Mouse (Mus musculus) lung, embryonic 16.5 days (tissue): Measurements from ENCODE around the gene Cmklr1. TPM values are rescaled to one million over a fixed set of nuclear protein-coding genes. Genes with fewer than 3 reads are reported as not detected.
A peak's percentile ranks its signal among the peaks of the same experiment; 100 is the strongest.
"Not testable (repeated sequence)": the region's sequence is repeated elsewhere in the genome, so short reads cannot be mapped to it uniquely, and the experiment has no call there.

ENCODE experiments used
- ATAC-seq: fragments of 200-750 bp; cut with Nextera tagmentation; 2 replicates; pipeline ENCODE4 v1.8.0; 2017; ENCODE audit warnings: low read depth, mild to moderate bottlenecking, moderate library complexity
- H3K27ac ChIP-seq: fragments of 300-500 bp; sonication (generic); 2 replicates; pipeline ENCODE4 v1.5.1; 2014; ENCODE audit warnings: mild to moderate bottlenecking, control low read depth, low read length
- H3K27me3 ChIP-seq: fragments of 300-500 bp; sonication (generic); 2 replicates; pipeline ENCODE4 v1.6.1; 2014; ENCODE audit warnings: low read depth, low read length, mixed read lengths; ENCODE audit not compliant: control insufficient read depth, insufficient read depth
- H3K36me3 ChIP-seq: fragments of 300-500 bp; sonication (generic); 2 replicates; pipeline ENCODE4 v1.6.1; 2014; ENCODE audit warnings: low read length; ENCODE audit not compliant: control insufficient read depth, insufficient read depth
- H3K4me1 ChIP-seq: fragments of 300-500 bp; sonication (generic); replicated peaks from 2 replicates; pipeline ENCODE4 v1.6.1; 2014; ENCODE audit warnings: low read length, mixed read lengths; ENCODE audit not compliant: control insufficient read depth, insufficient read depth
- H3K4me2 ChIP-seq: fragments of 300-500 bp; sonication (generic); 2 replicates; pipeline ENCODE4 v1.6.1; 2014; ENCODE audit warnings: low read depth, low read length, control low read depth
- H3K4me3 ChIP-seq: fragments of 300-500 bp; sonication (generic); 2 replicates; pipeline ENCODE4 v1.5.1; 2014; ENCODE audit warnings: mild to moderate bottlenecking, low read length, control low read depth
- H3K9ac ChIP-seq: fragments of 300-500 bp; sonication (generic); 2 replicates; pipeline ENCODE4 v1.6.1; 2014; ENCODE audit warnings: low read length, control low read depth
- H3K9me3 ChIP-seq: fragments of 300-500 bp; sonication (generic); 2 replicates; pipeline ENCODE4 v1.6.1; 2016; ENCODE audit warnings: low read length; ENCODE audit not compliant: control insufficient read depth
- whole genome bisulfite sequencing: fragments of 180-500 bp; shearing (Covaris S2); extraction: QIAGEN DNeasy Blood & Tissue Kit; methylation state at CpG from one replicate; pipeline ENCODE4 v1.1.7; 2014; 5-methylcytosine and 5-hydroxymethylcytosine counted together
- polyA plus RNA-seq: library from polyadenylated mRNA; unstranded; fragments of >200 nt; fragmentation: Nextera tagmentation; extraction: Ambion mirVana; gene quantifications from 2 replicates; pipeline ENCODE4 v1.2.1, GENCODE M21; 2015

Cmklr1 gene
- polyA plus RNA-seq, 1 experiment from 2014 or later, result 14.0 TPM

GRCm38 (mm10) chr5:113591751-113592230 is 58.4 kb downstream of the Cmklr1 start:
- H3K36me3 ChIP-seq, result no peaks in the 10 kb centered on the region
- no peak overlapping the region for H3K27ac ChIP-seq
- H3K9ac ChIP-seq, result no peak overlapping the region
- no peaks in the 10 kb centered on the region for H3K4me1 ChIP-seq
- WGBS, result 20% methylated on average over 6 of the region's 6 CpGs
- no peak for ATAC-seq
- no peaks in the 10 kb centered on the region for H3K27me3 ChIP-seq
- H3K4me2 ChIP-seq, result no peak overlapping the region
- no peak overlapping the region for H3K4me3 ChIP-seq
- H3K9me3 ChIP-seq, result no peaks in the 10 kb centered on the region; the same call in 1 of the 2 replicates

DNA sequence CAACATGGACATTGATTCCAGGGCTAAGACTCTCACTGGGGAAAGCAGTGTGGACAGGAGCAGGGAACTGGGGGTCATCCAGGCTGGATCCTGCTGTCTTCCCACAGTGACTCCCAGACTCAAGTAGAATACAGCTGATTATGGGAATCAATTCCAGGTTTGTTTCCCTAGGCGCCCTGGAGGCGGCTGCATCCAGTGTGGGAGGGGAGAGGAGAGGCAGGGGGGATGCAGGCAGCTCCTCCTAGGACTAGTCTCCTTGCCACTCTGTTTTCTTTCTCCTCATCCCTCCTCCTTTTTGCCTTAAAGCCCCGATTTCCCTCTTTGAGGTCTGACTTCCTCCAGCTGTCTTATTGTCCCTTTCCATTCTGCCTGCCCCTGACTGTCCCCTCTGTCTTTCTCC is 59.1 kb downstream of the Cmklr1 start:
- 41% methylated on average over 3 of the region's 3 CpGs for WGBS
- H3K9me3 ChIP-seq, result no peaks in the 10 kb centered on the region; the same call in 1 of the 2 replicates
- H3K4me2 ChIP-seq, result no peak overlapping the region
- no peak overlapping the region for H3K4me3 ChIP-seq
- no peak overlapping the region for H3K9ac ChIP-seq
- H3K27me3 ChIP-seq, result no peaks in the 10 kb centered on the region
- no peak overlapping the region for H3K27ac ChIP-seq
- no peaks in the 10 kb centered on the region for H3K36me3 ChIP-seq
- ATAC-seq, result no peak
- no peaks in the 10 kb centered on the region for H3K4me1 ChIP-seq

GRCm38 (mm10) chr5:113590010-113590640 is 60.1 kb downstream of the Cmklr1 start:
- no peaks in the 10 kb centered on the region for H3K4me1 ChIP-seq

GRCm38 (mm10) chr5:113586458-113586849 is 63.8 kb downstream of the Cmklr1 start:
- H3K27ac ChIP-seq, H3K4me3 ChIP-seq, ATAC-seq, H3K9me3 ChIP-seq, H3K36me3 ChIP-seq, H3K9ac ChIP-seq, H3K4me1 ChIP-seq, H3K27me3 ChIP-seq, H3K4me2 ChIP-seq: not testable (repeated sequence)
- 54% methylated on average over 5 of the region's 5 CpGs for WGBS

More at GRCm38 (mm10) chr5:113590010-113590640, 60.1 kb downstream of the Cmklr1 start:
- Histone ChIP-seq H3K36me3 (no peaks in the 10 kb centered on the region), H3K27me3 (no peaks in the 10 kb centered on the region), H3K4me3 (no peak overlapping the region), H3K4me2 (no peak overlapping the region), H3K9ac (no peak overlapping the region), H3K27ac (no peak overlapping the region), H3K9me3 (no peaks in the 10 kb centered on the region)
- 60% methylated on average over 5 of the region's 5 CpGs for WGBS
- 0 out of 2 replicates have a peak, but pooled peaks have one; percentile 24 for ATAC-seq

DNA sequence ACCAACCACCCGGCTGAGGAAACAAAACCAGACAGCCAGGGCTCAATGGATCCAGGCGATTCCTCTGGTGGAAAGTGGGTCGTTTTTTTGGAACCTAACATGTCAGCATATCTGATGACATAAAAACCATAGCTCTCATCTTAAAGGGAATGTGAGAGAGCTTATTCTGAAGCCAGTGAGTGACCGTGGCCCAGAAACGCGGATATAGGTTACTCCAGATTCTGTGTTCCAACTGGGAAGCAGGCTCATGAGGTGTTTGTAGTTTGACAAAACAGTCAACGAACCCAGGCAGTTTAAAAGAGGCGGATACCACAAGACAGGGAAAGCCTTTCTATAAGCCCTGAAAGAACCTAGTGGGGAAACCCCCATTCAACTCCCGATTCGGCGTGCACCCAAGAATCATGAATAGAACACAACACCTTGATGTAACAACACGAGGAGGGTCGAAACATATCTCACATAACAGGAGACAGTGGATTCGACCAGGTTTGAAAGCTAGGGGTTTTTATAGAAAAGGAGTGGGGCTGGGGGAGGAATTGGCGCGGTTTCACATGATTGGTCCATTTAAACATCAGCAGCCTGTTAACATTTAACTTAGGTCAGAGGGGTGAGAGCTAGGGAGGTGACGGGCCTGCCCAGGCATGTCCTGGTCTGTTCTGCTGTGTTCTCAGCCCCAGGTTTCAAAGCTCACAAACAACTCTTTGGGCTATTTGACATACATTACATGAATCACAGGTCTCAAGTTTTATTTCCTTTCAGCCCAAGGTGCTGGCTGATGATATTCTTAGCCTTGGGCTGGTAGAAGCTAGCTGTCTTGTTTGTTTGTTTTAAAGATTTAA is 64.4 kb downstream of the Cmklr1 start:
- 72% methylated on average over 17 of the region's 17 CpGs for WGBS
- not testable (repeated sequence) for H3K9ac ChIP-seq, H3K36me3 ChIP-seq, ATAC-seq, H3K4me1 ChIP-seq, H3K27ac ChIP-seq, H3K9me3 ChIP-seq, H3K27me3 ChIP-seq, H3K4me3 ChIP-seq, H3K4me2 ChIP-seq

GRCm38 (mm10) chr5:113584439-113584838 is 65.8 kb downstream of the Cmklr1 start:
- no peaks in the 10 kb centered on the region for H3K9me3 ChIP-seq
- no peak overlapping the region for H3K9ac ChIP-seq
- no peaks in the 10 kb centered on the region; the same call in 1 of the 2 replicates for H3K4me1 ChIP-seq
- 29% methylated on average over 6 of the region's 6 CpGs for WGBS
- no peak for ATAC-seq
- no peaks in the 10 kb centered on the region for H3K36me3 ChIP-seq
- no peak overlapping the region for H3K27ac ChIP-seq
- H3K4me3 ChIP-seq, result no peak overlapping the region
- H3K4me2 ChIP-seq, result no peak overlapping the region
- no peaks in the 10 kb centered on the region for H3K27me3 ChIP-seq

GRCm38 (mm10) chr5:113583424-113584162 is 66.6 kb downstream of the Cmklr1 start:
- Histone ChIP-seq H3K4me3 (no peak overlapping the region), H3K4me1 (no peaks in the 10 kb centered on the region; the same call in 1 of the 2 replicates), H3K27me3 (no peaks in the 10 kb centered on the region), H3K9ac (no peak overlapping the region), H3K9me3 (no peaks in the 10 kb centered on the region), H3K36me3 (no peaks in the 10 kb centered on the region), H3K4me2 (no peak overlapping the region), H3K27ac (no peak overlapping the region)
- ATAC-seq, result peak; percentile 50; the same call in 1 of the 2 replicates
- 63% methylated on average over 5 of the region's 5 CpGs for WGBS

DNA sequence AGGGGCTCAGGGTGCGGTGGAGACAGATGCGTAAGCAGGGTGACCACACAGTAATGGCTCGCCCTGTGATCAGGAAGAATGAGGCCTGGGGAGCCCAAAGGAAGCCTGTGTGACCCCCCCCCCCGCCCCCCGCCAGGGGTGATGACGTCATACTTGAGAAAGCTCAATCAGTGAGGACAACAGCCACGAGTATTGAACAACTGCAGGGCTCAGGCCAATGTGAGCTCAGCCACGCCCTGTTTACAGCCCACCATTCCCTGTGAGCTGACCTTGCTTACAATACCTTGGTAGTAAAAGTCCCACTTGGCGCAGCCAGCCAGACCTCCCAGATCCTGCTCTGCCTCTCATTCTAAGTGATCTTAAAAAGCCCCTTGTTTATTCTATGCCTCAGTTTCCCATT is 69.4 kb downstream of the Cmklr1 start:
- 61% methylated on average over 9 of the region's 9 CpGs for WGBS
- H3K36me3 ChIP-seq, result no peaks in the 10 kb centered on the region
- H3K27ac ChIP-seq, result no peak overlapping the region
- H3K9ac ChIP-seq, result no peak overlapping the region
- H3K27me3 ChIP-seq, result no peaks in the 10 kb centered on the region
- no peak overlapping the region for H3K4me3 ChIP-seq
- H3K4me2 ChIP-seq, result no peak overlapping the region
- ATAC-seq, result no peak
- no peaks in the 10 kb centered on the region; the same call in 1 of the 2 replicates for H3K4me1 ChIP-seq
- no peaks in the 10 kb centered on the region for H3K9me3 ChIP-seq

- H3K9me3 ChIP-seq, result no peaks in the 10 kb centered on the region
- no peak overlapping the region for H3K9ac ChIP-seq
- no peak overlapping the region for H3K4me3 ChIP-seq
- H3K27ac ChIP-seq, result no peak overlapping the region
- no peaks in the 10 kb centered on the region; the same call in 1 of the 2 replicates for H3K4me1 ChIP-seq
- H3K36me3 ChIP-seq, result no peaks in the 10 kb centered on the region
- no peak overlapping the region for H3K4me2 ChIP-seq
- 55% methylated on average over 8 of the region's 8 CpGs for WGBS
- no peak for ATAC-seq
- no peaks in the 10 kb centered on the region for H3K27me3 ChIP-seq
Measured at GRCm38 (mm10) chr5:113580248-113580647, 70.0 kb downstream of the Cmklr1 start.
